Mouse (Mus musculus) ES-CJ7 (cell line): ENCODE results near the gene Rgs1.

Source experiments
- DNase-seq: peaks from one replicate; pipeline ENCODE4 v3.0.0; 2011; ENCODE audit warnings: low read depth, low spot score

The Rgs1 gene

DNA sequence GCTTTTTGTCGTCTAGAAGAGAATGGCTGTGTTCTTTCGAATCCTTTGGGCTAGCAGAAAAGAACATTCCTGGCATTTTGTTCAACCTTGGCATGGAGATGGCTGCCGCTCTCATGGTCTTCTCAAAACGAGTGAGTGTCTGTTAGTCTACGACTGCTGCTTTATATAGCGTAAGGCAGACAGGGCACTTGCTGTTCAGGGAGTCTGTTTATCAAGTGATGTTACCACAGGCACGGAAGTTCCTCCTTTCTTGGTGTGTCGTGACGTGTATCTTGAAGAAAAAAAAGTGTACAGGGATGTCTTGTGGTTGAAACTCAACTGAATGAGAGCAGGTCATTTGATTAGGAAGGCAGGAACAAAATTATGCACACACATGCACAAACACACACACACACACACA, at the start of gene Rgs1:
Gene Rgs1, minus strand, starts transcription at position 320 of the 400 bp plus-strand sequence.
- DNase-seq: no peak

DNA sequence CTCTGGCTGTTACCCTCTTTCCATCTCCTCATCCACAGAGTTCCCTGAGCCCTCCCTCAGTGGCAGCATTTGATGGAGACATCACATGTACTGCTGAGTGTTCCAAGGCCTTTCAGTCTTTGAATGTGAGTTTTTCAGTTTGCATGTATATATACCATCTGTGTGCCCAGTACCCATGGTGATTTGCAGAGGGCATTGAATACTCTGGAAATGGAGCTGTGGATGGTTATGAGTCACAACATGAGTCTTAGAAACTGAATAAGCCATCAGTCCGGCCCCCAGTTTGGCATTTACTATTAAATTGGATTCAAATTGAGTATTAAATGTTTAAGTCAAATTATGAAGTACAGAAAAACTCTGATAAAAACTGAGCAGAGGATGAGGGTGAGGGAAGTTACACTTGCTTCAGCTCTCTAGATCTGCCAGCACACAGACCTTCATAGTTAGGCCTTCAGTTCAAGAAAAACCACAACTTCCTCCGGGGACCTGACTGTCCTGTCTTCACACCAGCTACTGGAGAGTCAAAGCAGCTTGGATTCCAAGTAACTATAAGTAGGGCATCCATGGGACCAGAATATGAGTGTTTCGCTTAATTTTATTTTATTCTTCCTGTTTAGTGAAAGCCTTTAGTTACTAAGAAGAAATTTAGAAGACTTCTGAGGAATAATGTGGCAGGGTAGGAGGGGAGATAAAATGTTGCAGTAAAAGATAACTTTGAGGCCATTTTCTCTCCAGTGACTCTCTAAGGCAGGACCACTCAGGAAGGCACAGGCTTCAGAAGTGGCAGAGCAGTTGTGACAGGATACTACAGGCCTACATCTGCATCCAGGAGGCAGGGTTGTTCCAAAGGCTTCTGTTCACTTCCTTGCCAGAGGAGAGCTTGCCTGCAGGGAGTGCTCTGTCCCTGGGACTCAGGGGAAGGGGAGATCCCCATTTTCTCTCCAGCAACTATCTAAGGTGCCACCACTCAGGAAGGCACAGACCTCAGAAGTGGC, 34.3 kb upstream of the Rgs1 start:
- no peak for DNase-seq

GRCm38 (mm10) chr1:144280056-144280455, 31.0 kb upstream of the Rgs1 start:
- no peak for DNase-seq

- DNase-seq: no peak
Observed at GRCm38 (mm10) chr1:144272991-144273390, 23.9 kb upstream of the Rgs1 start.

DNA sequence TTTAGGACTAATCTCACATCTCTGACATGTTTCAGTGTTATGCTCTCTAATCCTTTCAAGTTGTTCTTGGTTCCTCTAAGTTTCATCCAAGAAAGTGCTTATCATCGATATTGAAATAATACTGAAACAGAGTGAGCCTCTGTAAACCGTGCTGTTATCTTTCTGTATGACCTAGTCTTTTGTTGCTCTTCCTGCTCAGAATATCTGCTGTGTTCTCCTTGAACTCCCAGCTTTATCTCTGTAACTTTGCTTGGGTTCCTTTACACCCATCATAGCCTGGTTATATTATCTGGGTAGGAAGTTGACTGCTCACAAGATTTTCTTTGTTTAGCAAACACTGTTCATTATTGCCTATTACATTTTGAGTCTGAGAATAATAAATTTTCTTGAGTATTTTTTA, 20.1 kb upstream of the Rgs1 start:
- no peak for DNase-seq

DNA sequence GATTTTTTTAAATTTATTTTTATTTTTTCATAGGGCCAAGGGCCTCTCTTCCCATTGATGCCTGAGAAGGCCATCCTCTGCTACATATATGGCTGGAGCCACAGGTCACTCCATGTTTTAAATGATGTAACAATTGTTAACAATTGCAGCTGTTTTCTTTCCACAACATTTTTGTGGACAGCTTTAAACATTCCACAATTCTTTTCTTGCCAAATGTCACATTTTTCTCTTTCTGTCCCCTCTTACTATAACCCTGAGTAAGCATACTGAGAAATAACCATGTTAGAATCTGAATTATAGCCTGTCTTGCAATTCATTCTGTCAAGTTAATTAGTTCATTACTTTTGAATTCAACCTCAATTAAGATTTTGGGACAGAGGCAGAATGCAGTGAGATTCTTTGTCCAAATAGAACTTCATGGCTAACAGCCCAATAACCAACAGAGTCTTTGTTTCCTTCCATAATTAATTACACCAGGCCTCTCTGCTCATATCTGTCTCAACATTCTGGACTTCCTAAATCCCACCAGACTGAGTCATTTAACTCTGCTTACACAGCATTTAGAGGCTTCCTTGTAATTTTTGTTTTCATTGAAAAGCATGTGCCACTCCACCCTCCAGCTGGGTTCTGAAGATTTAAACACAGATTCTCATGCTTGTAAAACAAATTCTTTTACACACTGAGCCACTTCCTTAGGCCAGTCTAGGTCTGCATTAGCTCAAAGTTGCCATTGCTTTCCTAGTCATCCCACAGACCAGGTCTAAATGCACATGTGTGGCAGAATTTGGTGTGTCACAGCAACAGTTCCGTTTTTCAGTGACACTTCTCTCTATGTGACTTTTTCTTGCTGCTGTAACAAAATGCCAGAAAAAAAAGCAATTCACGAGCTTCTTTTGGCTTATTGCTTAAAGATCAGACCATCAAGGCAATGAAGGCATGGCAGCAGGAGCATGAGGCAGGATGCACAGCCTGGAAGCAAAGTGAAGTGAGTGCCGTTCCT, 18.7 kb upstream of the Rgs1 start:
- DNase-seq: no peak

- no peak for DNase-seq
Observed at GRCm38 (mm10) chr1:144264000-144264399, 15.0 kb upstream of the Rgs1 start.

GRCm38 (mm10) chr1:144262008-144262407, 13.0 kb upstream of the Rgs1 start:
- DNase-seq: no peak

DNA sequence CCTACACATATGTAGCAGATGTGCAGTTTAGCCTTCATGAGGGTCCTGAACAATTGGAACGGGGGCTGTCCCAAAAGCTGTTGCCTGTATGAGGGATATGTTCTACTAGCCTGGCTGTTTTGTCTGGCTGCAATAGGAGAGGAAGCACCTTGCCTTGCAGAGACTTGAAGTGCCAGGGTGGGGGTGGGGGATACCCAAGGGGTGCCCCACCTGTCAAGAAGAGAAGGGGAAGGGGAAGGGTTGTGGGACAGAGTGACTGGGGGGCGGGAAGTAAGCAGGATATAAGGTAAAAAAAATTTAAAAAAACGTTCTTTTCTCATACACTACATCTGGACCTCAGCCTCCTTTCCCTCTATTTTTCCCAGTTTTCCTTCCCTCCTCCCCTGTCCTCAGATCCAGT, 9.7 kb upstream of the Rgs1 start:
- DNase-seq: no peak

DNA sequence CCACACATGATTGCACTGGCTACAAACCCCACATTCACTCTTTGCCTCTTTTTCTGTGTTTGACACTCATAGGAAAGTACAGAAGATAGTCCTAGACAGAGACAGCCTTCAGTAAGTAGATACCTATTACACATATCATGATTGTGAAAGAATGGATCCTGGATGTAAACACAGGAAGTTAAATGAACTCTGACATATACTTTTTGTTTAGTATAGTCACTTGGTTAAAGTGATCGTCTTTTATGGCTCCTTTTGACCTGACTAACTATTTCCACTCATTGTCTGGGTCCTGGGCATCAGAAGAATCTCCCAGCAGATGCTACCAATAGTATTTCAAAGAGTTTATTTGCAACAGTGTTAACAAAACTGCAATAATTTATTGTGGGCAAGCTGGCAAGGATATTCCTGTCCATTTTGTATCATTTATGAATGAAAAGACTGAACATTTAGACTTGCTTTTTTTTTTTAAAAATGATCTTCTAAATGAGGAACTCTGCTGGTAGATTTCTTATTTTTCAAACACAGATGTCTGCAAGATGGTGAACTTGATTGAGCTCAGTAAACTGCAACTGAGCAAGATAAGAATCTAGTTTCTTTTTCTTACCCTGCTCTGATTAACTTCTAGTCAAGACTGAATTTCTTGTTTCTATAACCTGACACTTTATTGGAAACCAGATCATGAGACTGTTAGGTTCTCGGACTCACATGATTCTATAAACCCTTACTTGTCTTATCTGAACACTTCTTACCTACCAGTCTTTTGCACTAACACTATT, 7.7 kb upstream of the Rgs1 start:
- no peak for DNase-seq

GRCm38 (mm10) chr1:144248206-144248605, 836 bp downstream of the Rgs1 start:
- no peak for DNase-seq

- DNase-seq: no peak
Observed at GRCm38 (mm10) chr1:144247382-144247781, 1.7 kb downstream of the Rgs1 start.

DNA sequence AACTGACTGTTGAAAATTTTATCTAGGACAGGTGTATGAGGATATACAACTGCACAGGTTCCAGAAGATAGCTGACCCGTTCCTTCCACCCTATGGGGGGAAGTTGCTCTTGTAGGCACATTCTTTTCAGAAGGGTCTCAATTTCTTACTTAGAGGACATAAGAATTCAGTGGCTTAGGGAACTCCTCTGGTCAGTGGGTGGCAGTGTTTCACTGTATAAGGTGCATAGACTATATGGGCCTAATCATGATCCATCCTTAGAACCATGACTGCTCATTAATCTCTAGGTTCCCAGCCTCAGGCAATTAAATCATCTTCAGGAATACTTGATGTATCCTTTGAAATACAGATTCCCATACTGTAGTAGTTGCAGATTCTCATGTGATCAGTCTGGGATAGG, 5.5 kb downstream of the Rgs1 start:
- DNase-seq: peak; percentile 17

DNA sequence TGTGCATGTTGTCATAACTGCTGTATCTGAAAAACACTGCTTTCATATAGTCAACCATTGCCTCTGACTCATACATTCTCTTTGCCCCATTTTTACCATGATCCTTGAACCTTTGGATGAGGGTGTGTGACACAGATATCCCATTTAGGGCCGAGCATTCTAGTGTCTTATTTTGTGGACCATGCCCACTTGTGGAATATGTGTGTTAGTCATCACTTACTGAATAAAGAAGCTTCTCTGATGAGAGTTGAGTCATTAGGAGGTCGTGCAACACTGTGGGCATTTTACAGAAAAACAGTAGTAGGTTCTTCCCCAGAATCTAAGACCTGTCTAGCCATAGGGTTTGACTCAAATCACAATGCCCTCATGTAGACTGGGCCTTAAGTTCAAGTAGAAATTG, 9.8 kb downstream of the Rgs1 start:
- no peak for DNase-seq

- DNase-seq: no peak
Observed at GRCm38 (mm10) chr1:144215230-144215629, 33.8 kb downstream of the Rgs1 start.

- DNase-seq: no peak
Observed at GRCm38 (mm10) chr1:144210912-144211311, 38.1 kb downstream of the Rgs1 start.

GRCm38 (mm10) chr1:144206281-144207061, 42.6 kb downstream of the Rgs1 start:
- DNase-seq: no peak

GRCm38 (mm10) chr1:144204766-144205165, 44.3 kb downstream of the Rgs1 start:
- no peak for DNase-seq

- DNase-seq: no peak
Observed at GRCm38 (mm10) chr1:144202939-144203338, 46.1 kb downstream of the Rgs1 start.

DNA sequence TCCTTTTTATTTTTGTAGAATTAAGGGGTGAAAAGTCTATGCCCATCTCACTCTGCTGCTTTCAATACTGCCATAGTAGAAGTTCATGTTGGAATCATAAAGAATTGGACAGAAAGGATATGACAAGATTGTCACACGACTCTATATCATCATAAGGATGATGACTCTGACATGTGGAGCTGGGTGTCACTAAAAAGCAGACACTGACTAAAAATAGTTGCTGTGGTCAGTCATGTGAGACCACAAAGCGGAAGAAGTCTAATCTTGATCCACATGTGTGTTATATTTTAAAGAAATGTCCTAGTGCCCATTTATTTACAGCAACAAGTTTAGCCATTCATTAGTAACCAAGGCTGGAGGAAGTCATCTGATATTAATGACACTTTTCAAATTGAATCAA, 48.5 kb downstream of the Rgs1 start:
- no peak for DNase-seq

GRCm38 (mm10) chr1:144199538-144199937, 49.5 kb downstream of the Rgs1 start:
- DNase-seq: no peak
